Mouse (Mus musculus): Measurements from ENCODE around the gene Lrrc8d. TPM values are rescaled to one million over a fixed set of nuclear protein-coding genes. Genes with fewer than 3 reads are reported as not detected.
A peak's percentile ranks its signal among the peaks of the same experiment; 100 is the strongest.

Gene Lrrc8d
- polyA plus RNA-seq, 1 experiment from 2014 or later, result 9.7 TPM

DNA sequence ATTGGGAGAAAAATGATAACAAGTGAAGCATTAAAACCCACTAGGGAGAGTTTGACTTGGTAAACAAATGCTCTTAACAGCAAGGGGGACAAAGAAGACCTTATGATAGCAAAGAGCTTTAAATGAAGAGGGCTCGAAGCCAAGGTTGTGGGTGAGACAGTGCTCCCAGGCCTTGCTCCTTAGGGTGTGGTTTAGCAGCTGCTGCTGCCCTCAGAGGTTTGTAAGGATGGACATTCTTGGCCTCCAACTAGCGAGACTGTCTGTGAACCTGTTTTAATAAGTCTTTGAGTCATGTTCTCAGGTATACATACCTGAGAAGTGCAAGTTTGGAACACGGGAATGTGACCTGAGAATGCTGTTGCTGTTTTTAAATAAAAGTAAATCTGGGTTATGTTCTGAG, 174.0 kb downstream of the Lrrc8d start:
- H3K9me3 ChIP-seq (replicated peaks; ENCODE audit: control insufficient read depth, low read length), result no peaks in the 10 kb centered on the region
- 62% methylated on average over 3 of the region's 3 CpGs for WGBS
- no peaks in the 10 kb centered on the region for H3K36me3 ChIP-seq (ENCODE audit: control insufficient read depth, insufficient read depth, low read length)
- no peak overlapping the region for H3K27ac ChIP-seq (ENCODE audit: low read length)
- H3K4me3 ChIP-seq (replicated peaks; ENCODE audit: low read length), result no peak overlapping the region
- no peak overlapping the region for H3K9ac ChIP-seq (ENCODE audit: low read length)
- peaks cover 14% of the 10 kb centered on the region for H3K4me1 ChIP-seq (ENCODE audit: control insufficient read depth, insufficient read depth, low read length)
- H3K27me3 ChIP-seq (ENCODE audit: control insufficient read depth, insufficient read depth, low read length), result no peaks in the 10 kb centered on the region
- no peak overlapping the region for H3K4me2 ChIP-seq (ENCODE audit: low read depth, low read length)
- ATAC-seq (ENCODE audit: insufficient read depth, low FRiP score), result no peak

DNA sequence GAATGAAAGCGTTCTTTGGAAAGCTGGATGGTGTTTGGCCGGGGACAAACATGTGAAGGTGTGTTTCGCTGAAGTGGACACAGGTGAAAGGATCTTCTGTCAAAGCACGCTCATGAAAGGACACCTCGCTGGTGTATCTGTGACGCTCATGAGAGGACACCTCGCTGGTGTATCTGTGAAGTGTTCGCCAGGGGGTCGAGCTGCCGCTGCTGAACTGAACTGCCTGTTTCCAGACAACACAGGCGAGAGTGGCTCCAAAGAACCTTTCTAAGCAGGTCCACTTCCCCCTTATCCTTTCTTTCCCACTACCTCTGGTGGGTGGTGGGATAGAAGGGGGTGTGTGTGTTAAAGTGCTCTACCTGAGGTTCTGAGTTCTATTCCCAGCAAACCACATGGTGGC, 174.7 kb downstream of the Lrrc8d start:
- no peak overlapping the region for H3K4me3 ChIP-seq (replicated peaks; ENCODE audit: low read length)
- H3K4me1 ChIP-seq (ENCODE audit: control insufficient read depth, insufficient read depth, low read length), result peaks cover 14% of the 10 kb centered on the region
- H3K27ac ChIP-seq (ENCODE audit: low read length), result no peak overlapping the region
- no peaks in the 10 kb centered on the region for H3K27me3 ChIP-seq (ENCODE audit: control insufficient read depth, insufficient read depth, low read length)
- ATAC-seq (ENCODE audit: insufficient read depth, low FRiP score), result no peak
- 94% methylated on average over 11 of the region's 11 CpGs for WGBS
- no peaks in the 10 kb centered on the region for H3K36me3 ChIP-seq (ENCODE audit: control insufficient read depth, insufficient read depth, low read length)
- no peaks in the 10 kb centered on the region for H3K9me3 ChIP-seq (replicated peaks; ENCODE audit: control insufficient read depth, low read length)
- H3K9ac ChIP-seq (ENCODE audit: low read length), result no peak overlapping the region
- no peak overlapping the region for H3K4me2 ChIP-seq (ENCODE audit: low read depth, low read length)

DNA sequence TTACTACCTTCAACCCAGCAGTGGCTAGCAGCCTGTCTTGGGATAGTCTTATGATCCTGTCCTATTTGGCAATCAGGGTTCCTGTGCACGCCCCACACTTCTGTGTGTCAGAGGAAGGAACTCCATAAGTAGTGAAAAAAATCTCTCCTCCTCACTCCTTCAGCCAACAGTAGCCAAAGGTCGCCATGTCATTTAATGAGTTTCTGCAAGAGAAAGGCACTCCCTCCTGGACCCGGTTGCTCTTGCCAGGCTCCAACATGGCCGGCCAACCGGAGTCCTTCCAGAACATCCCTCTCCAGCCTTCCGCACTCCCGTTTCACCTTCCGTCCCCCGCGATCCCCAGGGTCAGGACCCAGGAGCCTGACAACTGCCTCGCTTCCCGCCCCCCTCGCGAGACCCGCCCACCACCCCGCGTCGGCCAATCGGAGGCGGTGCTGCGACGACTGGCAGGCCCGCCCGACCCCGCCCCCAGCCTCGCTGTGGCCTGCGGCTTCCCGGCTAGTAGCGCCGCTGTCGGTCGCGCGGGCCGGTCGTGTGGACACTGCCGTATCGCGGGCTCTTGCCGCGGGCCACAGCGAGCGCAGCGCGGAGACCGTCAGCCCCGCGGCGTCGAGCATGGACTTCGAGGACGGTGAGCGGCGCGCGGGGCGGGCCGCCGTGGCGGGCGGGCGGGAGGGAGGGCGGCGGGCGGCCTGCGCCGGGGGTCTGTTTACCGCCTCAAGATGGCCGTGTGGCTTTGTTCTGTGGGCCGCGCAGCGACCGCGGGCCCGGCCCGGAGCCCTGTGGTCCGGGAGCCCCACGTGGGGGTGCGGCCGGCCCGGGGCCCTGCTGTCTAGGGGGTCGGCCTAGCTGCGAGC, 176.5 kb downstream of the Lrrc8d start, which contains the start of gene Zfp326:
Gene Zfp326, plus strand, starts transcription at position 498 of the 857 bp plus-strand sequence.
- H3K4me1 ChIP-seq (ENCODE audit: control insufficient read depth, insufficient read depth, low read length), result peaks cover 17% of the 10 kb centered on the region
- H3K27ac ChIP-seq (ENCODE audit: low read length), result peak within 1 kb of the TSS; percentile 86
- H3K27me3 ChIP-seq (ENCODE audit: control insufficient read depth, insufficient read depth, low read length), result no peaks in the 10 kb centered on the region
- H3K9ac ChIP-seq (ENCODE audit: low read length), result peak within 1 kb of the TSS; percentile 100
- peak within 1 kb of the TSS; percentile 97 for H3K4me3 ChIP-seq (replicated peaks; ENCODE audit: low read length)
- no peaks in the 10 kb centered on the region for H3K9me3 ChIP-seq (replicated peaks; ENCODE audit: control insufficient read depth, low read length)
- H3K4me2 ChIP-seq (ENCODE audit: low read depth, low read length), result peak within 1 kb of the TSS; percentile 91
- H3K36me3 ChIP-seq (ENCODE audit: control insufficient read depth, insufficient read depth, low read length), result no peaks in the 10 kb centered on the region
- ATAC-seq (ENCODE audit: insufficient read depth, low FRiP score), result peak; percentile 96
- under 1% methylated on average over 63 of the region's 83 CpGs for WGBS

DNA sequence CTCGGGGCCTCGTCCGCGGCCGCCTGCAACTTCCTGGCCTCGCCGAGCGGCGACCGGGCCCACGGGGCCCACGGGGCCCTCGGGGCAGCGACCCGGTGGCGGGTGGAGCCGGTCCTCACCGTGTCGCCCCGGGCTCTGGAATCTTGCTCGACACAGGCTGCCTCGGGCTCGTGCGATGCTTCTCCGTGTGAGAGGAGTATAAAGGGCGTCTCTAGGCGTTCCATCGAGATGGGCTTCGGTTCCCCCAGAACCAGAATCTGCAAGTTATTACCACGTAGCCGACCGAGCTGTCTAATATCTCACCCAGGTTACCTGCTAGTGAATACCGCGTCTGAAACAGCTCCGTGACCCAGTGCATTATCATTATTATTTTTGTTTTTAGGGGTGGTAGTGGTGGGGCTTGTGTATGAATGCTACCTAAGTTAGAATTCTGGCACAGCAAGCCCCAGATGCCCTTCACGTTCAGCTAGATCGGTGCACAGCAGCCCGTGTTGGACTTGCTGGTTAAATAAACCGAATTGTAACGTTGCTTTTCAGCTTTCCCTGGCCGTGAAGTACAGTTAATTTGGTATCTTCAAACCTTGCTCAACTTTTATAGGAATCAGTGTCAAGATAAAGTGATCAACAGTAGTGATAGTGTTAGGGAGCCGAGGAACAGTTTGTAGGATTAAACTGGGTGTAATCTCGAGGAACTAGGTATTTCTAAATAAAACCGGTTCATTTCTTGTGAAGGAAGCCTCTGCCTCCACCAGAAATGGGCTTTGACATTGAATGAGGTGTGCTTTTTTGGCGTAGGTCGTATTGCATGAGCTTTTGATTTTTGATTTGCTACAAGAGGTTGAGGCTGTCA, 177.4 kb downstream of the Lrrc8d start:
- Histone ChIP-seq H3K4me1 (ENCODE audit: control insufficient read depth, insufficient read depth, low read length) (peaks cover 22% of the 10 kb centered on the region), H3K4me3 (replicated peaks; ENCODE audit: low read length) (peak overlapping the region; percentile 97), H3K27me3 (ENCODE audit: control insufficient read depth, insufficient read depth, low read length) (no peaks in the 10 kb centered on the region), H3K4me2 (ENCODE audit: low read depth, low read length) (peak overlapping the region; percentile 91), H3K9me3 (replicated peaks; ENCODE audit: control insufficient read depth, low read length) (no peaks in the 10 kb centered on the region), H3K36me3 (ENCODE audit: control insufficient read depth, insufficient read depth, low read length) (no peaks in the 10 kb centered on the region), H3K9ac (ENCODE audit: low read length) (peak overlapping the region; percentile 100), H3K27ac (ENCODE audit: low read length) (peak overlapping the region; percentile 86)
- under 1% methylated on average over 46 of the region's 46 CpGs for WGBS
- ATAC-seq (ENCODE audit: insufficient read depth, low FRiP score), result peak; percentile 30

Other genes with a start within 250 kb of the Lrrc8d start
- 13.3 and 14.8 TPM in 2 replicates for gene Lrrc8c, start 180.6 kb upstream of the Lrrc8d start, polyA plus RNA-seq (2015; fragmentation: Nextera tagmentation; extraction: Ambion mirVana)
- gene Zfp326, start 176.6 kb downstream of the Lrrc8d start, polyA plus RNA-seq (2015; fragmentation: Nextera tagmentation; extraction: Ambion mirVana), result 28.1 and 31.6 TPM in 2 replicates

Measured in stomach, embryonic 16.5 days (tissue).